Mouse (Mus musculus) embryonic stem cell, embryonic (primary cell): ENCODE results near the gene Ercc1.

Experiments used
- CTCF ChIA-PET, 4 experiments: fragments of 300-600 bp in 2 of 4; fragments of 350-600 bp in 2 of 4; sonication (Branson Sonifier 250); formaldehyde crosslinking; loops; one replicate each; lab custom pipeline; 2022; ENCODE audit warnings: inconsistent platforms in 2 of 4; lab: Charles Lee
- POLR2A ChIA-PET, 4 experiments: fragments of 300-600 bp in 2 of 4; fragments of 350-600 bp in 2 of 4; sonication (Branson Sonifier 250); formaldehyde crosslinking; loops; one replicate each; lab custom pipeline; 2022; ENCODE audit warnings: antibody characterized with exemption in 4 of 4, inconsistent platforms in 1 of 4; lab: Charles Lee

Ercc1 gene

DNA sequence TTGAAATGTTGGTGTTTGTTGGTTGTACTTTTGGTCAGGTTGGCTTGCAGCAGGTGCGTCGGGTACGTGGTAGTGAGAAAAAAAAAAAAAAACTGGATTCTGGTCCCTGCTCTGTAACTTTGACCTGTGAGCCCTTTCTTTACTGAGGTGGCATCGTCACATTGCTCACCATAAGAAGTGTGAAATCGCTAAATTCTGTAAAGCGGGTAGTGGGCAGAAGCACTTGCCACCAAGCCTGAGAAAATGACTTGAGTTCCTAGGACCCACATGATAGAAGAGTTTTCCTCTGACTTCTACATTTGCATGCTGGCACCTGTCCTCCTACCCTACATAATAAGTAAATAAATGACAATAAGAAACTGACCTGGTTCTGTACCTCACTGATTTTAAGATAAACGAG, 23.9 kb upstream of the Ercc1 start:
- CTCF ChIA-PET: interaction anchor here in 2 of 4 experiments (0.6 to 1.0 kb wide), 5 partner anchors 10 to 81 kb away, joined by 3 read pairs; no protein-coding TSS in a partner anchor

DNA sequence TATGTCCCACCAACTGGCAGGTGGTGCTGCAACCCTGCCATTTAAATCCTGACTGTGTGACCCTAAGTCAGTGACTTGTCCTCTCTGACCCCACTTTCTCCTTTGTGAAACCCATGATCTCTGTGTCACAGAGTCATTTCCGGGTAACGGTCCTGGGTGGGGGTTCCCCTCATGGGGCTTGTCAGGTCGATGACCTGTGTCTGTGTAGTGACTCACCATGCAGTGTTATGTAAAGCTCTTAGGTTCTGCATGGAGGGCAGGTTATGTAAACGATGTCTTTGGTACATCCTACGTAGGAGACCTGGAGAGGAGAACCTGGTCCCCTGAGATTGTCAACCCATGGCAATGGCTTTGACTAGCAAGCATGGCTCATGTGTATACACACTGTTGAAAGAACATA, 23.1 kb upstream of the Ercc1 start:
- ChIA-PET CTCF (interaction anchor here in 1 of 4 experiments (2.0 kb wide), 1 partner anchor 21 kb away, joined by 5 read pairs; no protein-coding TSS in a partner anchor), POLR2A (interaction anchor here in 2 of 4 experiments (1.1 to 1.6 kb wide), 2 partner anchors 11 to 13 kb away, joined by 3 to 4 read pairs; partner anchors contain the start of gene Fosb (in 1 of the 2))

More for the DNA sequence above, 23.9 kb upstream of the Ercc1 start:
- POLR2A ChIA-PET: interaction anchor here in 3 of 4 experiments (0.7 to 1.2 kb wide), 9 partner anchors 10 to 48 kb away, joined by 3 to 24 read pairs (median 3); partner anchors contain the start of genes Fosb (in 3 of the 3), Cd3eap (in 1 of the 3), Ercc1 (in 1 of the 3) and Ppp1r13l (in 1 of the 3)

GRCm38 (mm10) chr7:19322489-19322888, 22.1 kb upstream of the Ercc1 start:
- POLR2A ChIA-PET: interaction anchor here in 3 of 4 experiments (0.6 to 1.6 kb wide), 8 partner anchors 11 to 394 kb away, joined by 3 to 4 read pairs (median 3); partner anchors contain the start of gene Fosb (in 1 of the 3)
- CTCF ChIA-PET: interaction anchor here in 2 of 4 experiments (1.1 to 2.0 kb wide), 2 partner anchors 13 to 20 kb away, joined by 3 to 5 read pairs; partner anchors contain the start of gene Fosb (in 1 of the 2)

DNA sequence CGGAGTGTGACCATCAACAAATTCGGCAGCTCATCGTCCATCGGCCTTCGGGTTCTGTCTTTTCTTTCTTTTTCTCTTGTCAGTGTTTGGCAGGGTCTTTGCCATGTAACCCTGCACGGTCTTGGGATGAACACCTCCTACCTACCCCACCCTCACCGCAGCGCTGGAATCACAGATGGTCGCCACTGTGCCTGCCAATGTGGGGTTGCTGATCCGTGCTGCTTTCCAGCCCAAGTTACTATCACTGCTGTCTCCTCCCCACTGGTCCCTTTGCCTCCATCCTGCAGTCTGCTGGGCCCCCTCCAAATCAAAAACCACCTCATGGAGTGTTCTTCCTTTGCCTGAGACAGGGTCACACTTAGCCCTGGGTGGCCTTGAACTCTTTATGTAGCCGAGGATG, 20.4 kb upstream of the Ercc1 start:
- CTCF ChIA-PET: no interaction called here
- POLR2A ChIA-PET: interaction anchor here in 2 of 4 experiments (0.6 to 1.2 kb wide), 2 partner anchors 15 to 228 kb away, joined by 3 to 4 read pairs; partner anchors contain the start of gene Fosb (in 1 of the 2)

DNA sequence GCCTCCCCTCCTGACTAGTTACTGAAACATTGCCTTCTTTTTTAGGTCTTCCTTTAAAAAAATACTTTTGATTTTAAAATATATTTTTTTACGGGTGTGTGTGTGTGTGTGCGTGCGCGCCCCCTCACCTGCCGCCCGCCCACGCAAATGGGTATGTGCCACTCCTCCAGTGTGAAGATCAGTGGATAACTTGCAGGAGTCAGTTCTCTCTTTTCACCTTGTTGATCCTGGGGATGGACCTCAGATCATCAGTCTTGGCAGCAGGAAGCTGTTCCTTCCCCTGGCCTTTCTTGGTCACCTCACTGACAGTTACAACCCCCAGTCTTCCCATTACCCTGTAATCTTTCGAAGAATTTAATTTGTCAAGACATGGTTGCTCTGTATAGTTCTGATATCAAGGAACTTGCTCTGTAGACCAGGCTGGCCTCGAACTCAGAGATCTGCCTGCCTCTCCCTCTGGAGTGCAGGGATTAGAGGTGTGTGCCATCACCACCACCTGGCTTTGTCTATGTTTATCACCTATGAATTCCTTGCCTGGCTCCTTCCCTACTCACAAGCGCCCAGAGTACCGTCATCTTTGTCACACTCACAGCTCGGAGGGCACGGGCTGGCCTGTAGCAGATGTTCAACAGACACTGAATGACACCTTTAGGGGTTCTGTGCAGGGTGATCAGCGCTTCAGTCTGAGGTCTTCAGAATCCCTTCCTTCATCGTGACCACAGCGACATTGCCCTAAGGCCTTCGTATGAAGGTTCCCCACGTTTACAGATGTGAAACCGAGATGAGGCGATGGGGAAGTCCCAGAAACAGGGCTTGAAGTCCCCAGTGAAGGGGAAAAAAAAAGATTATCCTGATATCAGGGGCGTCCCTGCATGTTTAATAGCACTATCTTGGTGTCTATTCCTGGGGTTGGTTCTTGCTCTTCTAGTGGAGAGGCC, 19.0 kb upstream of the Ercc1 start:
- ChIA-PET CTCF (interaction anchor here (0.7 to 4.0 kb wide), 13 partner anchors 16 to 253 kb away, joined by 3 to 25 read pairs (median 5); partner anchors contain the start of genes Ercc1 (in 1 of the 4) and Fosb (in 1 of the 4)), POLR2A (interaction anchor here (0.6 to 2.9 kb wide), 22 partner anchors 10 to 247 kb away, joined by 3 to 29 read pairs (median 5); partner anchors contain the start of genes Fosb (in 3 of the 4), Ercc1 (in 2 of the 4), Cd3eap (in 1 of the 4) and Ppp1r13l (in 1 of the 4))

DNA sequence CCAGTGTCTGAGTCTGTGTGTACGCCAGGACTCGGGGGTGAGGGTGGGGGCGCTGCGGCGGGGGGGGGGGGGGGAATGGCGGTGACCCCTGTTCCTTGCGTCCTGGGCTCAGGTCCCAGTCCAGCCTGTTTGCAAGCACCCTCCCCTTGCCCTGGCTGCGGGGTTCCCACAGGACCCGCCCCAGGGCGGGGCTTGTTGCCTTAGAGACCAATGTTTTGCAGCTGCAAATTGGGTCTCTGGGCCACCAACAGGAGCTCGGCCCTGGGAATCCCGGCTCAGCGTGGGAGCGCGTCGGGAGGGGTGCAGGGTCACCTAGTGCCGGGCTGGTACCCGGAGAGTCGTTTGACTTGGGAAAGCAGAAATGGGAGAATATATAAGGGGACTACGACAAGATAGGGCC, 18.2 kb upstream of the Ercc1 start:
- POLR2A ChIA-PET: interaction anchor here (0.6 to 2.9 kb wide), 27 partner anchors 11 to 253 kb away, joined by 3 to 29 read pairs (median 4); partner anchors contain the start of genes Fosb (in 3 of the 4), Ercc1 (in 2 of the 4), Cd3eap (in 1 of the 4) and Ppp1r13l (in 1 of the 4)
- CTCF ChIA-PET: interaction anchor here (0.6 to 4.0 kb wide), 20 partner anchors 16 to 253 kb away, joined by 3 to 25 read pairs (median 4); partner anchors contain the start of genes Cd3eap (in 1 of the 4), Ercc1 (in 1 of the 4), Fosb (in 1 of the 4) and Ppp1r13l (in 1 of the 4)

DNA sequence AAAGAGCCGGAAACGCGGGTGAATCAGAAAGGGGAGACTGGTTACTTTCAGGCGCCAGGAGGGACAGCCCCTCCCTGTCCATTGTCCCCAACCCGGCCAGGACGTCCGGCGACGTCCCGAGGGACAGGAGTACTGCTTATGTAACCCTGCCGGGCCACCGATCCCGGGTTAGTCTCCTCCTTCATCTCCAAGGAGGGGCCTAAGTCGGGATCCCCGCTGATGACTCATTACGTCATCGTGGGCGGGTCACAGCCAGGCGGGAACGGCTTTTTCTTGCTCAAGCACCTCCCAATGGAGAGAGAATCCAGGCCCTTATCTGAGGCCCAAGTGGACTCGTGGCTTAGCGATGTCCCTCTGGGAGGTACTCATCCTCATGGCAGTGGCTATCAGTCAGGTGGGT, 17.4 kb upstream of the Ercc1 start:
- CTCF ChIA-PET: interaction anchor here (0.6 to 4.0 kb wide), 19 partner anchors 15 to 228 kb away, joined by 3 to 25 read pairs (median 5); partner anchors contain the start of genes Cd3eap (in 1 of the 4), Ercc1 (in 1 of the 4), Fosb (in 1 of the 4) and Ppp1r13l (in 1 of the 4)
- POLR2A ChIA-PET: interaction anchor here (0.6 to 2.9 kb wide), 19 partner anchors 12 to 246 kb away, joined by 3 to 29 read pairs (median 4); partner anchors contain the start of genes Fosb (in 3 of the 4) and Ercc1 (in 2 of the 4)

- ChIA-PET CTCF (interaction anchor here (0.6 to 4.0 kb wide), 10 partner anchors 15 to 172 kb away, joined by 3 to 25 read pairs (median 5); partner anchors contain the start of genes Ercc1 (in 1 of the 4) and Fosb (in 1 of the 4)), POLR2A (interaction anchor here (0.7 to 2.9 kb wide), 10 partner anchors 17 to 163 kb away, joined by 3 to 29 read pairs (median 5); partner anchors contain the start of genes Fosb (in 2 of the 4) and Ercc1 (in 1 of the 4))
Measured at GRCm38 (mm10) chr7:19327782-19328181, 16.8 kb upstream of the Ercc1 start.

GRCm38 (mm10) chr7:19328425-19328824, 16.2 kb upstream of the Ercc1 start:
- CTCF ChIA-PET: interaction anchor here in 2 of 4 experiments (0.7 to 4.0 kb wide), 4 partner anchors 16 to 149 kb away, joined by 5 to 25 read pairs (median 12); partner anchors contain the start of genes Ercc1 (in 1 of the 2) and Fosb (in 1 of the 2)
- POLR2A ChIA-PET: interaction anchor here in 2 of 4 experiments (0.7 to 2.9 kb wide), 4 partner anchors 17 to 126 kb away, joined by 3 to 10 read pairs (median 4); partner anchors contain the start of gene Ercc1 (in 1 of the 2)

GRCm38 (mm10) chr7:19331910-19332309, 12.7 kb upstream of the Ercc1 start:
- CTCF ChIA-PET: interaction anchor here (0.6 to 1.2 kb wide), 8 partner anchors 10 to 32 kb away, joined by 3 to 5 read pairs (median 3); no protein-coding TSS in a partner anchor
- POLR2A ChIA-PET: interaction anchor here in 3 of 4 experiments (0.6 to 2.9 kb wide), 11 partner anchors 9 to 213 kb away, joined by 3 to 15 read pairs (median 3); partner anchors contain the start of gene Fosb (in 1 of the 3)

- POLR2A ChIA-PET: interaction anchor here in 3 of 4 experiments (0.6 to 2.9 kb wide), 7 partner anchors 9 to 429 kb away, joined by 3 to 15 read pairs (median 4); partner anchors contain the start of gene Fosb (in 1 of the 3)
Measured at GRCm38 (mm10) chr7:19332709-19333352, 11.7 kb upstream of the Ercc1 start.

GRCm38 (mm10) chr7:19335583-19335982, 9.0 kb upstream of the Ercc1 start:
- ChIA-PET POLR2A (interaction anchor here in 1 of 4 experiments (2.3 kb wide), 1 partner anchor 32 kb away, joined by 4 read pairs; no protein-coding TSS in a partner anchor), CTCF (interaction anchor here in 2 of 4 experiments (0.6 to 1.3 kb wide), 3 partner anchors 9 to 198 kb away, joined by 3 read pairs; partner anchors contain the start of gene Ercc1 (in 1 of the 2))

More at GRCm38 (mm10) chr7:19332709-19333352, 11.7 kb upstream of the Ercc1 start:
- CTCF ChIA-PET: interaction anchor here in 1 of 4 experiments (0.6 to 0.9 kb wide), 5 partner anchors 9 to 385 kb away, joined by 3 to 5 read pairs (median 3); no protein-coding TSS in a partner anchor

DNA sequence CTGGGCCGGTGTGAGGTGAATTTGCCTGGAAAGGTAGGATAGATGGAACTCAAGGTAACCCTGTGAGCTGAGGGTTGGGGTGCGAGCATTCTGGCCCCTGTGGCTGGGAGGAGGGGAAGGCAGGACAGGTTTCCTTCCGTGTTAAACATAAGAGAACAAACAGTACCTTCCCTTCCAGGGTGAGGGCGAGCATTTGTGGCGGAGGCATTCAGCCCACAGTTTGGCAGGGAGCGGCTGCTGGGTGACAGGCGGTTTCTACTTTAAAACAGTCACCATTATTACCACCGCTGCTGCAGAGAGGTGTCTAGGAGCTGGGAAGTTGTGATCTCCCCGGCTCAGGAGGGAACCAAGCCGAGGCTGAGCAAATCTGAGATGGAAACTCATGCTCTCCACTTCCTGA, 7.5 kb upstream of the Ercc1 start:
- ChIA-PET CTCF (interaction anchor here in 2 of 4 experiments (0.5 to 1.1 kb wide), 2 partner anchors 36 to 46 kb away, joined by 3 to 4 read pairs; no protein-coding TSS in a partner anchor), POLR2A (interaction anchor here in 2 of 4 experiments (0.6 to 2.3 kb wide), 3 partner anchors 25 to 34 kb away, joined by 3 to 4 read pairs (median 4); no protein-coding TSS in a partner anchor)

DNA sequence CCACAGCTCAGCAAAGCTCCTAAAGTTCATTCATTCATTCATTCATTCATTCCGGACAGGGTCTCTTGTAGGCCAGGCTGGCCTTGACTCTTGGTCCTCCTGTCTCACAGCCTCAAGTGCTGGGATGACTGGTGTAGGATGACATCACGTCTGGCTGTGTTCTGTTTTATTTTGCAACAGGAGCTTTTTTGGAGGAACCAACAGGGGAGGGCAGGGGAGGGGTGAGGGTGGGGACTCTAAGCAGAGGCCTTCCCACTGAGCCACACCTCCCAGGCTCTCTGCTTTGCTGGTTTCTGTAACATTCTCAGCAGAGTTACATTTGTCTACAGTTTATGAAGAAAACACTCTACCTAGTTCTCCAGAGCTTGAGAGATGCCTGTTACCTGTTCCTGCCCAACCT, 6.5 kb upstream of the Ercc1 start:
- ChIA-PET CTCF (interaction anchor here in 3 of 4 experiments (0.6 to 1.1 kb wide), 3 partner anchors 29 to 177 kb away, joined by 3 to 4 read pairs (median 3); no protein-coding TSS in a partner anchor), POLR2A (interaction anchor here in 2 of 4 experiments (0.6 to 1.7 kb wide), 4 partner anchors 22 to 260 kb away, joined by 3 to 4 read pairs (median 3); partner anchors contain the start of genes Cd3eap (in 1 of the 2) and Ppp1r13l (in 1 of the 2))

DNA sequence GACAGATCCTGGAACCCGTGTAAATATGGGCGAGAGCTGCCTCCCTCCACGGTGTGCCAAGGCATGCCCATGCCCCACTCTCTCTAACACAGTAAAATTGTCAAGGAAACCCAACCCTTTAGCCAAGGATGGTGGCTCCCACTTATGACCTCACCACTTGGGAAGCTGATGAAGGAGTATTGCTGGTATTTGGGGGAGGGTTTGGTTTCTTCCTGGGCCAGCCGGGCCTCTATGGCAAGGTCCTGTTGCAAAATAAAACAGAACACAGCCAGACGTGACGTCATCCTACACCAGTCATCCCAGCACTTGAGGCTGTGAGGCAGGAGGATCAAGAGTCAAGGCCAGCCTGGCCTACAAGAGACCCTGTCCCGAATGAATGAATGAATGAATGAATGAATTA, 6.0 kb upstream of the Ercc1 start:
- ChIA-PET CTCF (interaction anchor here in 1 of 4 experiments (0.6 kb wide), 1 partner anchor 176 kb away, joined by 3 read pairs; no protein-coding TSS in a partner anchor), POLR2A (interaction anchor here in 2 of 4 experiments (0.6 to 1.7 kb wide), 4 partner anchors 21 to 261 kb away, joined by 3 to 4 read pairs (median 3); partner anchors contain the start of genes Cd3eap (in 1 of the 2) and Ppp1r13l (in 1 of the 2))
